Mouse (Mus musculus): ENCODE measurements at regions not wholly inside any gene's neighbourhood (a gene's known extent, or its start where the extent isn't known, plus 50 kb on each side); places are given as distances from the start of the nearest gene placed in this dataset.

GRCm38 (mm10) chr3:38327286-38327685 is 157.4 kb downstream of the Ankrd50 start:
- no peak overlapping the region for H3K4me3 ChIP-seq (ENCODE audit: insufficient read depth, low read depth, low read length)
- H3K4me1 ChIP-seq (ENCODE audit: control insufficient read depth, insufficient read depth, low read length): peaks cover 2% of the 10 kb centered on the region; the same call in 1 of the 2 replicates
- WGBS: 83% methylated on average over 2 of the region's 2 CpGs
- no peaks in the 10 kb centered on the region for H3K79me2 ChIP-seq (ENCODE audit: control insufficient read depth, insufficient read depth, low read length)
- no peak overlapping the region for H3K27ac ChIP-seq (replicated peaks; ENCODE audit: insufficient read depth, low read depth, low read length)
- H3K9ac ChIP-seq (ENCODE audit: low read depth, low read length): no peak overlapping the region
- no peak for DNase-seq (ENCODE audit: extremely low read depth, low read depth, low spot score)
- H3K27me3 ChIP-seq (ENCODE audit: control insufficient read depth, insufficient read depth, low read length): no peaks in the 10 kb centered on the region
- H3K36me3 ChIP-seq (ENCODE audit: control insufficient read depth, insufficient read depth, low read length): no peaks in the 10 kb centered on the region
- TF ChIP-seq POLR2A (IDR thresholded peaks at IDR 0.05; ENCODE audit: extremely low read depth, insufficient read depth, low read length) (no peak), CTCF (IDR thresholded peaks at IDR 0.05; ENCODE audit: low read depth, low read length) (no peak)

GRCm38 (mm10) chr3:38326211-38326610 is 158.4 kb downstream of the Ankrd50 start:
- no peaks in the 10 kb centered on the region for H3K36me3 ChIP-seq (ENCODE audit: control insufficient read depth, insufficient read depth, low read length)
- H3K27me3 ChIP-seq (ENCODE audit: control insufficient read depth, insufficient read depth, low read length): no peaks in the 10 kb centered on the region
- peaks cover 2% of the 10 kb centered on the region; the same call in 1 of the 2 replicates for H3K4me1 ChIP-seq (ENCODE audit: control insufficient read depth, insufficient read depth, low read length)
- no peak overlapping the region for H3K4me3 ChIP-seq (ENCODE audit: insufficient read depth, low read depth, low read length)
- no peak for DNase-seq (ENCODE audit: extremely low read depth, low read depth, low spot score)
- H3K79me2 ChIP-seq (ENCODE audit: control insufficient read depth, insufficient read depth, low read length): no peaks in the 10 kb centered on the region
- TF ChIP-seq CTCF (IDR thresholded peaks at IDR 0.05; ENCODE audit: low read depth, low read length) (no peak), POLR2A (IDR thresholded peaks at IDR 0.05; ENCODE audit: extremely low read depth, insufficient read depth, low read length) (no peak)
- H3K27ac ChIP-seq (replicated peaks; ENCODE audit: insufficient read depth, low read depth, low read length): no peak overlapping the region
- no peak overlapping the region for H3K9ac ChIP-seq (ENCODE audit: low read depth, low read length)

- Histone ChIP-seq H3K27me3 (ENCODE audit: control insufficient read depth, insufficient read depth, low read length) (no peaks in the 10 kb centered on the region), H3K9ac (ENCODE audit: low read depth, low read length) (no peak overlapping the region), H3K79me2 (ENCODE audit: control insufficient read depth, insufficient read depth, low read length) (no peaks in the 10 kb centered on the region), H3K4me1 (ENCODE audit: control insufficient read depth, insufficient read depth, low read length) (peaks cover 2% of the 10 kb centered on the region; the same call in 1 of the 2 replicates), H3K27ac (replicated peaks; ENCODE audit: insufficient read depth, low read depth, low read length) (no peak overlapping the region), H3K36me3 (ENCODE audit: control insufficient read depth, insufficient read depth, low read length) (no peaks in the 10 kb centered on the region), H3K4me3 (ENCODE audit: insufficient read depth, low read depth, low read length) (no peak overlapping the region)
- WGBS: 89% methylated on average over 2 of the region's 2 CpGs
- no peak for TF ChIP-seq POLR2A (IDR thresholded peaks at IDR 0.05; ENCODE audit: extremely low read depth, insufficient read depth, low read length)
- TF ChIP-seq CTCF (IDR thresholded peaks at IDR 0.05; ENCODE audit: low read depth, low read length): no peak
- DNase-seq (ENCODE audit: extremely low read depth, low read depth, low spot score): no peak
Observed at GRCm38 (mm10) chr3:38324663-38325062, 160.0 kb downstream of the Ankrd50 start.

- Histone ChIP-seq H3K27ac (replicated peaks; ENCODE audit: insufficient read depth, low read depth, low read length) (no peak overlapping the region), H3K79me2 (ENCODE audit: control insufficient read depth, insufficient read depth, low read length) (no peaks in the 10 kb centered on the region), H3K9ac (ENCODE audit: low read depth, low read length) (no peak overlapping the region), H3K4me1 (ENCODE audit: control insufficient read depth, insufficient read depth, low read length) (peaks cover 2% of the 10 kb centered on the region; the same call in 1 of the 2 replicates), H3K4me3 (ENCODE audit: insufficient read depth, low read depth, low read length) (no peak overlapping the region), H3K27me3 (ENCODE audit: control insufficient read depth, insufficient read depth, low read length) (no peaks in the 10 kb centered on the region), H3K36me3 (ENCODE audit: control insufficient read depth, insufficient read depth, low read length) (no peaks in the 10 kb centered on the region)
- no peak for DNase-seq (ENCODE audit: extremely low read depth, low read depth, low spot score)
- TF ChIP-seq POLR2A (IDR thresholded peaks at IDR 0.05; ENCODE audit: extremely low read depth, insufficient read depth, low read length) (no peak), CTCF (IDR thresholded peaks at IDR 0.05; ENCODE audit: low read depth, low read length) (no peak)
- WGBS: 86% methylated on average over 8 of the region's 8 CpGs
Observed at GRCm38 (mm10) chr3:38322426-38322825, 162.2 kb downstream of the Ankrd50 start.

- Histone ChIP-seq H3K79me2 (ENCODE audit: control insufficient read depth, insufficient read depth, low read length) (no peaks in the 10 kb centered on the region), H3K4me3 (ENCODE audit: insufficient read depth, low read depth, low read length) (no peak overlapping the region), H3K27me3 (ENCODE audit: control insufficient read depth, insufficient read depth, low read length) (no peaks in the 10 kb centered on the region), H3K9ac (ENCODE audit: low read depth, low read length) (no peak overlapping the region), H3K36me3 (ENCODE audit: control insufficient read depth, insufficient read depth, low read length) (no peaks in the 10 kb centered on the region), H3K27ac (replicated peaks; ENCODE audit: insufficient read depth, low read depth, low read length) (no peak overlapping the region), H3K4me1 (ENCODE audit: control insufficient read depth, insufficient read depth, low read length) (peaks cover 2% of the 10 kb centered on the region; the same call in 1 of the 2 replicates)
- WGBS: 97% methylated on average over 3 of the region's 3 CpGs
- no peak for DNase-seq (ENCODE audit: extremely low read depth, low read depth, low spot score)
- TF ChIP-seq CTCF (IDR thresholded peaks at IDR 0.05; ENCODE audit: low read depth, low read length): no peak
- TF ChIP-seq POLR2A (IDR thresholded peaks at IDR 0.05; ENCODE audit: extremely low read depth, insufficient read depth, low read length): no peak
Observed at GRCm38 (mm10) chr3:38321620-38322019, 163.0 kb downstream of the Ankrd50 start.

GRCm38 (mm10) chr3:38320998-38321397 is 163.6 kb downstream of the Ankrd50 start:
- H3K4me1 ChIP-seq (ENCODE audit: control insufficient read depth, insufficient read depth, low read length): peaks cover 2% of the 10 kb centered on the region; the same call in 1 of the 2 replicates
- no peaks in the 10 kb centered on the region for H3K27me3 ChIP-seq (ENCODE audit: control insufficient read depth, insufficient read depth, low read length)
- DNase-seq (ENCODE audit: extremely low read depth, low read depth, low spot score): no peak
- H3K4me3 ChIP-seq (ENCODE audit: insufficient read depth, low read depth, low read length): no peak overlapping the region
- H3K27ac ChIP-seq (replicated peaks; ENCODE audit: insufficient read depth, low read depth, low read length): no peak overlapping the region
- 95% methylated on average over 6 of the region's 6 CpGs for WGBS
- TF ChIP-seq CTCF (IDR thresholded peaks at IDR 0.05; ENCODE audit: low read depth, low read length): no peak
- no peak for TF ChIP-seq POLR2A (IDR thresholded peaks at IDR 0.05; ENCODE audit: extremely low read depth, insufficient read depth, low read length)
- H3K36me3 ChIP-seq (ENCODE audit: control insufficient read depth, insufficient read depth, low read length): no peaks in the 10 kb centered on the region
- no peaks in the 10 kb centered on the region for H3K79me2 ChIP-seq (ENCODE audit: control insufficient read depth, insufficient read depth, low read length)
- no peak overlapping the region for H3K9ac ChIP-seq (ENCODE audit: low read depth, low read length)
